Mouse (Mus musculus): ENCODE measurements at regions not wholly inside any gene's neighbourhood (a gene's known extent, or its start where the extent isn't known, plus 50 kb on each side); places are given as distances from the start of the nearest gene placed in this dataset.

DNA sequence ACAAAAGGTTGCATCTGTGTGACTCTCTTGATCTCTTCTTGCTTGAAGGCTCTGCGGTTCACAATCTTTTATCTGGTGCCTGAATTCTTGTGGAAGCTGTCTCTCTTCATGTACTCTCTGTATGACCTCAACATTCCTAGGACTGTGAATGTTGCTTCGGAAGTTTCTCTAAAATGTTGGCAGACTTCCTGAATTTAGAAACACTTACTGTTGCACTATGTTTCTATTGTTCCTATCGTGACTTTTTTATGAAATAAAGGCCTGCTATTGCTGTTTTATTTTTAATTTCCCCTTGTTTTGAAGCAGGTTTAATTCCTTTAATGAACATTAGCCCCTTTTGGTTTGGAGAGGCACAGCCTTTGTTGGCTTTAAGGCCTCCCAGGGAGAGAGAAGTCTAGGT, 114.0 kb upstream of the Etaa1 start:
- intact Hi-C loops (cut with DNase I), result no loop called here

DNA sequence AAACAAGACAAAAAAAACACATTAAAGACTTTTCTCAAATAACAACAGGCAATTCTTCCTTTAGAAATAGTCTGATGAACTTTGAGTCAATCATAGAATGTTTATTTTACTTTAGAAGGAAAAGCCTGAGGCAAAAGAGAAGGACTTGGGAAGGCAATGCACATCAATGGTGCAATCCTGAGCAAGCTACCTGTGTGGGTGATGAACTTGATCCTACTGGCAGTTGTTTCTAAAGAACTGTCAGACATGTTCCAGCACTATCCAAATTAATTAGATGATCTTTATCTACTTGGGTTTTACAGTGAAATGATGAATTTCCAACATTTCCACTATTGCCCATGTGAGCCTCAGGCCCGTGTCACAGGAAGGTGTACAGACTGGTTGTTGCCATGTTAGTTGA, 87.9 kb upstream of the Etaa1 start:
- intact Hi-C loops (cut with DNase I), result no loop called here

DNA sequence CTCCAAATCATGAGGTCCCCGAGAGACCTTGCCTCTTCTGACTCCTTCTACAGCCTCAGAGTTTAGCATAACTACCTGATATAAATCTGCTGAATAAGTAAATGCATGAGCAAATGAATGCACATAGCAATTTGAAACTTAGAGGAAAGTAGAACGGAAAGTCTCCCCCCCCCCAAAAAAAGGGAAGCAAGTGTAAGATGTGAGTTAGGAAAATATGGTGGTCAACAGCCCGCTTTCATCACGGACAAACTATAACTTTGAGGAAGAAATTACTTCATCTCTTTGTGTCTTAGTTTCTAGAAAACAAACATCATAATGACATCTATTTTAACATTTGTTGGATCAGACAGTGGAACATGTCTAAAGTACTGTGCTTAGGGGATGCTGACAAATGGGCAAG, 77.4 kb upstream of the Etaa1 start:
- intact Hi-C loops (cut with DNase I), result no loop called here

DNA sequence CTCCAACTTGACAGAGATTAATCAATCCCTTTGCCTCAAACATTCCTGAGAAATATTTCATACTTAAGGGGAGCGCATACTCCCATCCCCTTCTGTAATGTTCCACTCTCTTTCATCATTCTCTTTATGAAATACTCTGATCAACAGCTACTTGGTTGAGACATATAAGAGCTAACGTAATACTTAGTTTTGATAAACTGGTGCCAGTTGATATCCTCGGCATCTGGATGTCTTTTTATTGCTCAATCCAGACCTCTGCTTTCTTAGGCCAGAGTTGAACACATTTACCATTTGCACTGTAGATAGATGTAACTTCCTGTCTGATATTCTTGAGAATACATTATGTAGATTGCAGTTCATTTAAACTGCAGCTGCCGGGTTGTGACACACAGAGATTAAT, 68.4 kb upstream of the Etaa1 start:
- intact Hi-C loops (cut with DNase I), result no loop called here

DNA sequence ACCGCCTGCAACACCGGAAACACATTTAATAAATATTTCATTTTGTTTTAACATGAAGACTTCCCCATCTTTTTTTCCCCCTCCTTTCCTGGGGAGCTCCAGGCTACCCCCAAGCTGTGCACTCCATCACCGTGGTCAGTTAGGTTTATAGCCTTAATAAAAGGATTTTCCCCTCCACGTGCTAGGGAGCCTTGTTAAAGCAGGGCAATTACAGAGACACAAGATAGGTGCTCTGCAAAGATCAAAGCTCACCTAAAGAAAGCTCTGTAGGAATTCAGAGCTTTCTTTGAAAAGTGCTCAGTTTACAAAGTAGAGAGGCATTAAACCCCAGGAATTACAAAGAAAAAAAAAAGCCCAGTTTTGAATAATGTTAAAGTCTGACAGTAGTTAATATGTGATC, 61.6 kb upstream of the Etaa1 start:
- intact Hi-C loops (cut with DNase I), result loop anchor here (10.0 kb wide), 1 partner anchor 1010 kb away; no protein-coding TSS in a partner anchor

DNA sequence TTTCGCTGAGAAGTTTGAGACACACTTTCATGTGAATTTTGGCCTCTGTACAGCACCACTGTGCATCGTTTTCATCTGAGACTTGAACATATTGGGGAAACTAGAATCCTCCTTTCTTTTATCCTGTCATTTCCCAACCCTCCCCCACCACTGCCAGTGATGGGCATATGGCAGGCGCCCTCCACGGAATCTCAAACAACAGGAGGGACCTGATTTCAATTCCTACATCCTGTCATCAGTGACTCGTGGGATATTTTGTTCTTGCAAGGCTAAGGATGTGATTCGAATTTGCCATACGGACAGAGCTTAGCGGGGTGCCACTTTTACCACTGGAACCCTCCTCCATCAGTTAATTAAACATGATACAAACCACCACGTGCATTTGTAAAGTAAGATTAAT, 60.9 kb upstream of the Etaa1 start:
- intact Hi-C loops (cut with DNase I), result loop anchor here (5.0 to 10.0 kb wide), 2 partner anchors 803 to 1010 kb away; no protein-coding TSS in a partner anchor

DNA sequence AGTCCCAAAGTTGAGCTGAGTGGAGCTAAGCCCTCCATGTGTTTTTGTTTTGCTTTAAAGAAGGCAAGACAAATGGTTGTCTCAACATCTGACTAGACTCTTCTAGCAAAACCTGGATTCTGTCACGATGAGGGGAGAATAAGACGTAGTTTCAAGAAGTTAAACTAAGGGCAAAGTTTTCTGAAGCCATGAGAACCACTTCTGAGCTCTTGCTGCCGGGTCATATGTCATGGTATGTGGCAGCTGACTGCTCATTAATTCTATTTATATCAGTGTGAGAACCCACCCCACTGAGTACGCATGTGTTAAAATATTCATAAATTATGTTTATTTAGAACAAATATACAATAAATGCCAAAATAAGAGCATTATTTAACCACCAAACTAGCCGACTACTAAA, 58.4 kb upstream of the Etaa1 start:
- intact Hi-C loops (cut with DNase I), result loop anchor here (5.0 to 10.0 kb wide), 2 partner anchors 805 to 1013 kb away; no protein-coding TSS in a partner anchor

DNA sequence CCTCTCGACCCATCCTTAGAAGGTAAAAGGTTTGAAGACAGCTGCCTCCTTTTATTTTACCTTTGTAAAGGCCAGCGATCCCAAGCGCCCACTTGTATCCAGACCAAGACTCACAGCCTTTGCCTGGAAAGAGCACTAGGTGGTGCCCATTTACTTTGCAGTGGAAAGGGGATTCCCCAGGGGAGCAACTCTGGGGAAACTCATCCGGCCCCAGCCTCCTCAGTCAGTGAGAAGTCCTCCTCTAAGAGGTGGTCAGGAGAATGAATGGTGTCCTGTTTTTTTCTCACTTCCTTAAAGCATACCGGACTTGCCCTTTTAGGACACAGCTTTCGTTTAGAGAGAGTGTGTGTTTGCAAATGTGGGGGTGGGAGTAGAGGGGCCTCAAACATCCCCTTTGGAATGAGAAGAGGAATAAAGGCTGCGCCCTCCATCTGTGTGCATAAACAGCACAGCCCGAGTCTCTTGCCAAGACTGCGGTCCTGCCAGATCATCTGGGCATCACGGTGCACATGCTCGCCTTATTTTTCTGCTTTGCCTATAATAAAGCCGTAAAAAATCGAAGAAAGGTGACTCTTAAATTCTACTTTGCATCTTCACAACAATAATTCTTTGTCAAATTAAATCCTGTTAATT, 57.5 kb upstream of the Etaa1 start:
- intact Hi-C loops (cut with DNase I), result loop anchor here (5.0 to 10.0 kb wide), 2 partner anchors 806 to 1014 kb away; no protein-coding TSS in a partner anchor

DNA sequence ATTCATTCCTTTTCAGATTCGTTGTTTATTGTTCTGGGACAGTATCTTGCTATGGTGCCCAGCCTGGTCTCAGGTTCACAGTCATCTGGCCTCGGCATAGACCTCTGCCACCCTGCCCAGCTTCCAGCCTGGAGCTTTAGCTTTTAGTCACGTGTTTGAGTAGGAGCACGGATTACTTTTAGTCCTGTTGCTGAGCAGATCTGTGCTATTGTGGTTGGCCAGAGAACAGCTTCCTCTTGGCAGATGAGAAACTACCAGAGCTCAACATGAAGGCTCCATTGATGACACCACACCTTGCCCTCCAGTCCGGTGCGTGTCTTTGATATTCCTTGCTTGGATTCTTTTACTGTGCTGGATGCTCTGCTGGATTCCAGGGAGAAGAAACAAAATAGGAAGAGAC, 54.5 kb upstream of the Etaa1 start:
- intact Hi-C loops (cut with DNase I), result loop anchor here (10.0 kb wide), 1 partner anchor 137 kb away; no protein-coding TSS in a partner anchor
